Mouse (Mus musculus) spleen, adult 12 weeks (tissue): ENCODE data around the gene Fktn.

Experiments
- DNase-seq: peaks from one replicate; pipeline ENCODE4 v3.0.0; 2022; ENCODE audit warnings: low spot score

Gene Fktn

DNA sequence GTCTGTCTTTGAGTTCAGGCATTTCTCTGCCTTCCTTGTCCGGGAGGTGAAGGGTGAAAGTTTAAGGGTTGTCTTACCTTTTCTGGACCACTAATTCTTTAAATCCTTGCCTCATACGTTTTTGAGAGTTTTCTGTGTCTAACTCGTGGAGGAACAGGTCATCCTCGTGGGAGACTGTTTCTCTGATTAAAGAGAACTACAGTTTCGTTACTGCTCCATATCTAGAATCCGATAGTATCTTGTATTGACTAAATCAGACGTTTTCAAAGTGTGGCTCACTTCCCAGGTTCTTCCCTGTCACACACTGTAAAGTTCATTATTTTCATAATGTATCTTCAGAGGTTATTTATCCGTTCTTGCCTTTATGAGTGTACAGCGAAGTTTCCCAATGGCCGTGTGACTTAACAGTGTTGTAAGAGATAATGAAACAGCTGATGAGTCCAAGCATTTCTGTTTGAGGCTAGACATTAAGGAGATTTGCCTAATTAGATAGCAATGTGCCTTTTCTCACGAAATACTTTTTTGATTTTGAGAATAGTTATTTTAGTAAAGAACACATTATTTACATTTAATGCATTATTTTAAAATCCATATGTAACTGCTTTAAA is 112.9 kb downstream of the Fktn start:
- DNase-seq: no peak
